Mouse (Mus musculus): Measurements from ENCODE around the gene Mrpl42.

GRCm38 (mm10) chr10:95514656-95515292 is 13.0 kb upstream of the Mrpl42 start, which contains the start of gene Ube2n:
- no peak for TF ChIP-seq CTCF (IDR thresholded peaks at IDR 0.05; ENCODE audit: low read depth)
- TF ChIP-seq EP300 (IDR thresholded peaks at IDR 0.05; ENCODE audit: low read depth) = no peak
